Mouse (Mus musculus): ENCODE measurements around the gene E130218I03Rik. TPM values are rescaled to one million over a fixed set of nuclear protein-coding genes. Genes with fewer than 3 reads are reported as not detected.

E130218I03Rik gene
- total RNA-seq (2012; rRNA removed): 1.3 and 1.6 TPM in 2 replicates

GRCm38 (mm10) chr4:134243516-134244250 is at the start of gene E130218I03Rik:
E130218I03Rik (plus strand) TSS chr4:134243662.
- peak within 1 kb of the TSS; percentile 33 for H3K9ac ChIP-seq (ENCODE audit: insufficient read depth, low read depth, low read length, poor library complexity, severe bottlenecking)
- H3K36me3 ChIP-seq (ENCODE audit: control insufficient read depth, insufficient read depth, low read length, poor library complexity, severe bottlenecking): peaks cover 10% of the 10 kb centered on the region; the same call in 1 of the 2 replicates
- TF ChIP-seq ZC3H11A (IDR thresholded peaks at IDR 0.05; ENCODE audit: borderline replicate concordance, low read depth, low read length) (no peak), CHD2 (IDR thresholded peaks at IDR 0.05; ENCODE audit: low read depth, low read length) (no peak), HCFC1 (IDR thresholded peaks at IDR 0.05; ENCODE audit: borderline replicate concordance, insufficient read depth, low read length) (no peak)
- no peak within 1 kb of the TSS for H3K27ac ChIP-seq (ENCODE audit: insufficient read depth, low read depth, low read length, poor library complexity, severe bottlenecking)
- H3K4me1 ChIP-seq (ENCODE audit: control insufficient read depth in 2 of 2, insufficient read depth in 2 of 2, low read length in 2 of 2, poor library complexity in 1 of 2): peaks cover 0 to 15% of the 10 kb centered on the region in 2 experiments; a peak in 2 of 4 replicates
- H3K9me3 ChIP-seq (ENCODE audit: control insufficient read depth, insufficient read depth, low read depth, low read length): no peaks in the 10 kb centered on the region
- DNase-seq (ENCODE audit: low read depth, low spot score): no peak
- in situ Hi-C loops (cut with MboI; ENCODE audit: low sequenced_read_pairs in 2 of 2, unreplicated experiment in 2 of 2): no loop called here
- H3K4me3 ChIP-seq (ENCODE audit: insufficient read depth in 1 of 2, low read depth in 1 of 2, low read length in 2 of 2, poor library complexity in 1 of 2, severe bottlenecking in 1 of 2): peak within 1 kb of the TSS; percentile 74 to 85

DNA sequence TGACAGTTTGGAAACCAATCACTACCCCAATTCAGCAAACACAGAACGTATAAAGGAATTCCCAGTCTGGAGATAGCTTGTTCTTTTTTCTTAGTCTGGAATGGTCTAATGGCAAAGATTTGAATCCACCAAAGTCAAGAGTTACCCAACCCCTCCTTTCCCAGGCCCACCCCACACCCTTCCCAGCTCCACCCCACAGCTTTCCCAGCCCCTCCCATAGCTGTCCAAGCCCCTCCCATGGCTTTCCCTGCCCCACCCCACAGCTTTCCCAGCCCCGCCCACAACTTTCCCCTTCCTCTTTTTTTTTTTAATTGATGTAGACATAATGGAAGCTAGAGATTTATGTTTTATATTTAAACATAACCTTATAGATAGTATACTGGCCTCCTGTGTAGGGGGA is 44.1 kb upstream of the E130218I03Rik start:
- Histone ChIP-seq H3K27ac (ENCODE audit: insufficient read depth, low read depth, low read length, poor library complexity, severe bottlenecking) (no peak overlapping the region), H3K4me1 (ENCODE audit: control insufficient read depth in 2 of 2, insufficient read depth in 2 of 2, low read length in 2 of 2, poor library complexity in 1 of 2) (0 out of 4 replicates have a peak, but pooled peaks cover 0 to 1% of the 10 kb centered on the region in 2 experiments), H3K9me3 (ENCODE audit: control insufficient read depth, insufficient read depth, low read depth, low read length) (no peaks in the 10 kb centered on the region), H3K4me3 (ENCODE audit: insufficient read depth in 1 of 2, low read depth in 1 of 2, low read length in 2 of 2, poor library complexity in 1 of 2, severe bottlenecking in 1 of 2) (no peak overlapping the region), H3K9ac (ENCODE audit: insufficient read depth, low read depth, low read length, poor library complexity, severe bottlenecking) (no peak overlapping the region), H3K36me3 (ENCODE audit: control insufficient read depth, insufficient read depth, low read length, poor library complexity, severe bottlenecking) (no peaks in the 10 kb centered on the region)
- in situ Hi-C loops (cut with MboI; ENCODE audit: low sequenced_read_pairs in 2 of 2, unreplicated experiment in 2 of 2): no loop called here
- DNase-seq (ENCODE audit: low read depth, low spot score): peak; percentile 47
- TF ChIP-seq MAFK (IDR thresholded peaks at IDR 0.05; ENCODE audit: insufficient read depth, low read depth, low read length) (no peak), ZNF384 (IDR thresholded peaks at IDR 0.05; ENCODE audit: low read depth, low read length) (0 out of 2 replicates have a peak, but pooled peaks have one; percentile 28)

GRCm38 (mm10) chr4:134202904-134203303 is 40.6 kb upstream of the E130218I03Rik start, which contains the start of gene Gm7534:
Gm7534 (minus strand) TSS chr4:134203004.
- H3K4me3 ChIP-seq (ENCODE audit: insufficient read depth in 1 of 2, low read depth in 1 of 2, low read length in 2 of 2, poor library complexity in 1 of 2, severe bottlenecking in 1 of 2): no peak within 1 kb of the TSS
- no peak within 1 kb of the TSS for H3K9ac ChIP-seq (ENCODE audit: insufficient read depth, low read depth, low read length, poor library complexity, severe bottlenecking)
- H3K9me3 ChIP-seq (ENCODE audit: control insufficient read depth, insufficient read depth, low read depth, low read length): no peaks in the 10 kb centered on the region
- no peak within 1 kb of the TSS for H3K27ac ChIP-seq (ENCODE audit: insufficient read depth, low read depth, low read length, poor library complexity, severe bottlenecking)
- peaks cover 1 to 12% of the 10 kb centered on the region in 2 experiments; a peak in 1 of 4 replicates for H3K4me1 ChIP-seq (ENCODE audit: control insufficient read depth in 2 of 2, insufficient read depth in 2 of 2, low read length in 2 of 2, poor library complexity in 1 of 2)
- DNase-seq (ENCODE audit: low read depth, low spot score): no peak
- no peak for TF ChIP-seq CHD2 (IDR thresholded peaks at IDR 0.05; ENCODE audit: low read depth, low read length)
- no peak for TF ChIP-seq ZC3H11A (IDR thresholded peaks at IDR 0.05; ENCODE audit: borderline replicate concordance, low read depth, low read length)
- no peak for TF ChIP-seq MAFK (IDR thresholded peaks at IDR 0.05; ENCODE audit: insufficient read depth, low read depth, low read length)
- no peak for TF ChIP-seq ZNF384 (IDR thresholded peaks at IDR 0.05; ENCODE audit: low read depth, low read length)
- TF ChIP-seq HCFC1 (IDR thresholded peaks at IDR 0.05; ENCODE audit: borderline replicate concordance, insufficient read depth, low read length): no peak
- no peaks in the 10 kb centered on the region for H3K36me3 ChIP-seq (ENCODE audit: control insufficient read depth, insufficient read depth, low read length, poor library complexity, severe bottlenecking)
- in situ Hi-C loops (cut with MboI; ENCODE audit: low sequenced_read_pairs in 2 of 2, unreplicated experiment in 2 of 2): no loop called here

DNA sequence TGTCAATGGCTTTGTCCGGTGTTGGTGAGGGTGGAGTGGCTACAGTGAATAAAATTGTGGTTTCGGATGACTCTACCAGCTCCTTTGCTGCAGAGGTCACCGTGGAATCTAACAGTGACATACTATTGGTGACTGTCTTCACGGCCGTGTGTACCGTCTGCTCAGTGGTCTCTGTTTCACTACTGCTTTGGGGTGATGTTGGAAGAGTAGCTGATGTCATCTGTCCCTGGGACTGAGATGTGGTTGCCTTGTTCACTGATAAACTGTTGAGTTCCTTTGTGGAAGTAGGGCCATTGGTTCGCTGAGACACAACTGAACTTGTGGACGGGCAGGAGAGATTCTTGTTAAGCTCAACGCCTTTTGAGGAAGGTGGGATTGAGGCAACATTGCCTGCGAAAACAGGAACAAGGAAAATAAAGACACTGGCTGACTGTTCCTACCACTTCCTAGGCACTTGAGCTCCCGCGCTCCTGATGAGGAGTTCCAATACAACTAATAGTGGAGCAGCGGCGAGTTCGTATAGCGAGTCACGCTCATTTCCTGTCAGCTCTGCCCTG is 40.0 kb upstream of the E130218I03Rik start:
- in situ Hi-C loops (cut with MboI; ENCODE audit: low sequenced_read_pairs in 2 of 2, unreplicated experiment in 2 of 2): no loop called here
- H3K9me3 ChIP-seq (ENCODE audit: control insufficient read depth, insufficient read depth, low read depth, low read length): no peaks in the 10 kb centered on the region

More for the DNA sequence above, 40.0 kb upstream of the E130218I03Rik start:
- Histone ChIP-seq H3K9ac (ENCODE audit: insufficient read depth, low read depth, low read length, poor library complexity, severe bottlenecking) (no peak overlapping the region), H3K36me3 (ENCODE audit: control insufficient read depth, insufficient read depth, low read length, poor library complexity, severe bottlenecking) (no peaks in the 10 kb centered on the region), H3K27ac (ENCODE audit: insufficient read depth, low read depth, low read length, poor library complexity, severe bottlenecking) (no peak overlapping the region), H3K4me3 (ENCODE audit: insufficient read depth in 1 of 2, low read depth in 1 of 2, low read length in 2 of 2, poor library complexity in 1 of 2, severe bottlenecking in 1 of 2) (no peak overlapping the region), H3K4me1 (ENCODE audit: control insufficient read depth in 2 of 2, insufficient read depth in 2 of 2, low read length in 2 of 2, poor library complexity in 1 of 2) (peaks cover 1 to 12% of the 10 kb centered on the region in 2 experiments; a peak in 1 of 4 replicates)
- TF ChIP-seq MAFK (IDR thresholded peaks at IDR 0.05; ENCODE audit: insufficient read depth, low read depth, low read length): no peak
- no peak for TF ChIP-seq CHD2 (IDR thresholded peaks at IDR 0.05; ENCODE audit: low read depth, low read length)
- no peak for TF ChIP-seq ZNF384 (IDR thresholded peaks at IDR 0.05; ENCODE audit: low read depth, low read length)
- TF ChIP-seq HCFC1 (IDR thresholded peaks at IDR 0.05; ENCODE audit: borderline replicate concordance, insufficient read depth, low read length): no peak
- no peak for TF ChIP-seq ZC3H11A (IDR thresholded peaks at IDR 0.05; ENCODE audit: borderline replicate concordance, low read depth, low read length)
- no peak for DNase-seq (ENCODE audit: low read depth, low spot score)
